In genomic region chr2:13530639-13531038, GRCm38 (mm10) we compare ENCODE assay signal across 12 mouse cellular contexts.
"Had no signal": no experiment of that assay in that cellular context is flagged by ENCODE, and none has a peak within 500 bp of the region (broad histone marks: within the 10 kb centered on the region; RNA-seq: fewer than 3 reads in every experiment).

No protein-coding gene starts in this region.

- DNase-seq: retina, postnatal 1 day; right cerebral cortex, adult 18-20 months; right cerebral cortex, postnatal 14 days; right cerebral cortex, postnatal 25 days; right cerebral cortex, postnatal 4 days; spleen, adult 18-20 months; thymus, adult 18-20 months; thymus, adult 2 months; thymus, postnatal 14 days; thymus, postnatal 25 days; thymus, postnatal 36 days; thymus, postnatal 4 days had no signal
